9 mouse cellular contexts compared by ENCODE assay signal in genomic region chr16:37963331-37964281, GRCm38 (mm10). TPM values are rescaled to one million over a fixed set of nuclear protein-coding genes. Genes with fewer than 3 reads are reported as not detected.
DNase-seq lines count a peak whose midpoint lies in the region; ATAC-seq and TF ChIP-seq lines count a peak whose summit lies in the region.
"Had no signal": no experiment of that assay in that cellular context is flagged by ENCODE, and none has a peak within 500 bp of the region (broad histone marks: within the 10 kb centered on the region; RNA-seq: fewer than 3 reads in every experiment).

No protein-coding gene starts in this region.

- H3K4me3 ChIP-seq in heart, embryonic 15.5 days, result no peak overlapping the region
- H3K4me3 ChIP-seq in heart, embryonic 11.5 days (ENCODE audit: low read depth, low read length), result no peak overlapping the region
- H3K4me3 ChIP-seq in forebrain, embryonic 12.5 days (replicated peaks), result no peak overlapping the region
- no peak overlapping the region for H3K4me3 ChIP-seq in kidney, postnatal 0 days (replicated peaks; ENCODE audit: low read depth, low read length)
- no peak overlapping the region for H3K4me3 ChIP-seq in neural tube, embryonic 14.5 days (ENCODE audit: low read depth, low read length)

- no peaks in the 10 kb centered on the region for H3K9me3 ChIP-seq in heart, embryonic 15.5 days (replicated peaks)
- no peaks in the 10 kb centered on the region for H3K9me3 ChIP-seq in heart, embryonic 11.5 days (replicated peaks; ENCODE audit: control insufficient read depth, low read length)
- H3K9me3 ChIP-seq in forebrain, embryonic 12.5 days, result no peaks in the 10 kb centered on the region
- H3K9me3 ChIP-seq in kidney, postnatal 0 days (replicated peaks; ENCODE audit: low read length), result no peaks in the 10 kb centered on the region
- H3K9me3 ChIP-seq in neural tube, embryonic 14.5 days (ENCODE audit: control insufficient read depth, low read length), result no peaks in the 10 kb centered on the region

- no peak overlapping the region for H3K9ac ChIP-seq in heart, embryonic 15.5 days
- no peak overlapping the region for H3K9ac ChIP-seq in heart, embryonic 11.5 days (ENCODE audit: low read depth, low read length)
- H3K9ac ChIP-seq in forebrain, embryonic 12.5 days, result no peak overlapping the region
- H3K9ac ChIP-seq in kidney, postnatal 0 days (ENCODE audit: low read depth, low read length), result 0 out of 2 replicates have a peak overlapping the region, but pooled peaks have one; percentile 35
- peak overlapping the region; percentile 34; the same call in 1 of the 2 replicates for H3K9ac ChIP-seq in neural tube, embryonic 14.5 days (replicated peaks; ENCODE audit: low read depth, low read length)

- DNase-seq in kidney, postnatal 0 days (ENCODE audit: low spot score), result peak; percentile 71
- no peak for DNase-seq in cerebellum, postnatal 4 days (ENCODE audit: low spot score in 2 of 2)
- no peak for DNase-seq in left cerebral cortex, postnatal 4 days

- TF ChIP-seq CTCF in kidney, postnatal 0 days (IDR thresholded peaks at IDR 0.05; ENCODE audit: low read depth), result no peak

- intact Hi-C loops in left cerebral cortex, postnatal 4 days (cut with DNase I), result no loop called here

- no peak for ATAC-seq in heart, embryonic 15.5 days (replicated peaks; ENCODE audit: insufficient number of reproducible peaks, insufficient read depth, low FRiP score, low read depth)
- no peak for ATAC-seq in heart, embryonic 11.5 days (replicated peaks; ENCODE audit: insufficient number of reproducible peaks, low FRiP score, low TSS enrichment)
- peak; percentile 65 for ATAC-seq in forebrain, embryonic 12.5 days (ENCODE audit: low FRiP score)
- ATAC-seq in kidney, postnatal 0 days (replicated peaks; ENCODE audit: low FRiP score, low read depth), result peak; percentile 71; the same call in 1 of the 2 replicates
- peak; percentile 90 for ATAC-seq in neural tube, embryonic 14.5 days (ENCODE audit: low read depth)
- no peak for ATAC-seq in monocyte, adult 5-6 weeks (replicated peaks; ENCODE audit: insufficient number of reproducible peaks, low FRiP score, low TSS enrichment, poor library complexity, severe bottlenecking)
- ATAC-seq: Patski had no signal

- 31% methylated on average over 15 of the region's 15 CpGs for WGBS in heart, embryonic 15.5 days
- WGBS in heart, embryonic 11.5 days (ENCODE audit: insufficient replicate concordance), result 35% methylated on average over 15 of the region's 15 CpGs
- WGBS in forebrain, embryonic 12.5 days, result 39% methylated on average over 14 of the region's 15 CpGs
- 8% methylated on average over 15 of the region's 15 CpGs for WGBS in kidney, postnatal 0 days
- 12% methylated on average over 15 of the region's 15 CpGs for WGBS in neural tube, embryonic 14.5 days

- H3K36me3 ChIP-seq in heart, embryonic 15.5 days, result no peaks in the 10 kb centered on the region
- no peaks in the 10 kb centered on the region for H3K36me3 ChIP-seq in heart, embryonic 11.5 days (ENCODE audit: control insufficient read depth, insufficient read depth, low read length)
- no peaks in the 10 kb centered on the region for H3K36me3 ChIP-seq in forebrain, embryonic 12.5 days (replicated peaks)
- no peaks in the 10 kb centered on the region for H3K36me3 ChIP-seq in kidney, postnatal 0 days (ENCODE audit: insufficient read depth, low read length)
- H3K36me3 ChIP-seq in neural tube, embryonic 14.5 days (ENCODE audit: control insufficient read depth, insufficient read depth, low read length), result no peaks in the 10 kb centered on the region

- H3K27me3 ChIP-seq in heart, embryonic 15.5 days, result no peaks in the 10 kb centered on the region
- no peaks in the 10 kb centered on the region for H3K27me3 ChIP-seq in heart, embryonic 11.5 days (ENCODE audit: control insufficient read depth, insufficient read depth, low read length)
- H3K27me3 ChIP-seq in forebrain, embryonic 12.5 days, result no peaks in the 10 kb centered on the region
- H3K27me3 ChIP-seq in kidney, postnatal 0 days (ENCODE audit: insufficient read depth, low read length), result no peaks in the 10 kb centered on the region
- no peaks in the 10 kb centered on the region for H3K27me3 ChIP-seq in neural tube, embryonic 14.5 days (ENCODE audit: control insufficient read depth, insufficient read depth, low read length)

- H3K4me2 ChIP-seq in heart, embryonic 15.5 days, result peak overlapping the region; percentile 14; the same call in 1 of the 2 replicates
- H3K4me2 ChIP-seq in heart, embryonic 11.5 days, result no peak overlapping the region; the same call in 1 of the 2 replicates
- H3K4me2 ChIP-seq in forebrain, embryonic 12.5 days, result 0 out of 2 replicates have a peak overlapping the region, but pooled peaks have one; percentile 19
- peak overlapping the region; percentile 45 for H3K4me2 ChIP-seq in kidney, postnatal 0 days (ENCODE audit: low read length)
- H3K4me2 ChIP-seq in neural tube, embryonic 14.5 days (ENCODE audit: low read depth, low read length), result peak overlapping the region; percentile 12; the same call in 1 of the 2 replicates

- peaks cover 8% of the 10 kb centered on the region; the same call in 1 of the 2 replicates for H3K4me1 ChIP-seq in heart, embryonic 15.5 days (replicated peaks)
- peaks cover 5% of the 10 kb centered on the region; the same call in 1 of the 2 replicates for H3K4me1 ChIP-seq in heart, embryonic 11.5 days (ENCODE audit: control insufficient read depth, insufficient read depth, low read length)
- peaks cover 21% of the 10 kb centered on the region for H3K4me1 ChIP-seq in forebrain, embryonic 12.5 days
- H3K4me1 ChIP-seq in kidney, postnatal 0 days (replicated peaks; ENCODE audit: insufficient read depth, low read length), result peaks cover 15% of the 10 kb centered on the region
- peaks cover 18% of the 10 kb centered on the region for H3K4me1 ChIP-seq in neural tube, embryonic 14.5 days (ENCODE audit: control insufficient read depth, insufficient read depth, low read length)

- no peak overlapping the region for H3K27ac ChIP-seq in heart, embryonic 15.5 days
- H3K27ac ChIP-seq in heart, embryonic 11.5 days (ENCODE audit: low read depth, low read length), result no peak overlapping the region
- peak overlapping the region; percentile 74 for H3K27ac ChIP-seq in forebrain, embryonic 12.5 days
- peak overlapping the region; percentile 67 for H3K27ac ChIP-seq in kidney, postnatal 0 days
- H3K27ac ChIP-seq in neural tube, embryonic 14.5 days (ENCODE audit: low read depth, low read length), result peak overlapping the region; percentile 88

RNA-seq across cellular contexts. Expression of gene Gpr156, which starts 47.3 kb away (rescaled TPM):
- 0.19 and 0.37 TPM in 2 replicates for polyA plus RNA-seq in heart, embryonic 15.5 days (2015; fragmentation: Nextera tagmentation; extraction: Ambion mirVana)
- 0.66 and 0.87 TPM in 2 replicates for polyA plus RNA-seq in heart, embryonic 11.5 days (2014; fragmentation: Nextera tagmentation; extraction: Ambion mirVana)
- 4.6 and 5.4 TPM in 2 replicates for polyA plus RNA-seq in forebrain, embryonic 12.5 days (2016; fragmentation: Nextera tagmentation; extraction: Ambion mirVana)
- 0.55 and 0.59 TPM in 2 replicates for polyA plus RNA-seq in kidney, postnatal 0 days (2015; fragmentation: Nextera tagmentation; extraction: Ambion mirVana)
- polyA plus RNA-seq in neural tube, embryonic 14.5 days (2014; fragmentation: Nextera tagmentation; extraction: Ambion mirVana), result 4.9 and 6.4 TPM in 2 replicates
- total RNA-seq in left cerebral cortex, postnatal 4 days (2021), result 1 to 10 TPM; 2.2 to 2.6 TPM
- total RNA-seq in monocyte, adult 5-6 weeks (2017), result not detected in 3 replicates

Comparison
In these comparisons a context has a peak if more than half of its experiments do, and no peak if none do; other contexts are left out.
1. ATAC-seq: peak in forebrain, embryonic 12.5 days (single experiment), kidney, postnatal 0 days (single experiment) and neural tube, embryonic 14.5 days (single experiment); none in heart, embryonic 15.5 days (single experiment), heart, embryonic 11.5 days (single experiment) and monocyte, adult 5-6 weeks (single experiment).
2. H3K27ac ChIP-seq: peak in forebrain, embryonic 12.5 days (single experiment), kidney, postnatal 0 days (single experiment) and neural tube, embryonic 14.5 days (single experiment); none in heart, embryonic 15.5 days (single experiment) and heart, embryonic 11.5 days (single experiment).
3. H3K9ac ChIP-seq: peak in kidney, postnatal 0 days (single experiment) and neural tube, embryonic 14.5 days (single experiment); none in heart, embryonic 15.5 days (single experiment), heart, embryonic 11.5 days (single experiment) and forebrain, embryonic 12.5 days (single experiment).